Mouse (Mus musculus) right cerebral cortex, postnatal 14 days (tissue): Measurements from ENCODE around the gene Gm5741.

Experiments used
- DNase-seq: peaks from one replicate; pipeline ENCODE4 v3.0.0; 2022

The Gm5741 gene

GRCm38 (mm10) chr8:85026670-85027515 lies 40.9 kb downstream of the Gm5741 start, which contains the start of gene Trir:
Gene Trir (plus strand): TSS chr8:85026823.
- DNase-seq = peak; percentile 93

- peak; percentile 76 for DNase-seq
Observed at GRCm38 (mm10) chr8:85025098-85025932, 42.5 kb downstream of the Gm5741 start, which contains the start of gene Asna1. Gene Asna1 (minus strand): TSS chr8:85025281.

- DNase-seq = no peak
Observed at GRCm38 (mm10) chr8:85023846-85024245, 43.9 kb downstream of the Gm5741 start.

GRCm38 (mm10) chr8:85021514-85022055 lies 46.2 kb downstream of the Gm5741 start:
- no peak for DNase-seq
